Mouse (Mus musculus): ENCODE measurements around the gene Cela1. TPM values are rescaled to one million over a fixed set of nuclear protein-coding genes. Genes with fewer than 3 reads are reported as not detected.

Cela1 gene
- polyA plus RNA-seq, 1 experiment: 0.08 TPM

GRCm38 (mm10) chr15:100660306-100660705, 27.4 kb downstream of the Cela1 start:
- H3K9me3 ChIP-seq (ENCODE audit: control insufficient read depth, low read length): no peaks in the 10 kb centered on the region
- H3K36me3 ChIP-seq (ENCODE audit: control insufficient read depth): peaks cover 2% of the 10 kb centered on the region
- no peaks in the 10 kb centered on the region for H3K27me3 ChIP-seq (ENCODE audit: control insufficient read depth)
- no peak for TF ChIP-seq GATA1 (IDR thresholded peaks at IDR 0.05; ENCODE audit: low read length)
- H3K4me1 ChIP-seq (ENCODE audit: control insufficient read depth): peaks cover 4% of the 10 kb centered on the region; the same call in 1 of the 2 replicates
- H3K4me3 ChIP-seq (replicated peaks): no peak overlapping the region

- Histone ChIP-seq H3K4me1 (ENCODE audit: control insufficient read depth) (peaks cover 9% of the 10 kb centered on the region), H3K4me3 (replicated peaks) (no peak overlapping the region), H3K27me3 (ENCODE audit: control insufficient read depth) (no peaks in the 10 kb centered on the region), H3K9me3 (ENCODE audit: control insufficient read depth, low read length) (no peaks in the 10 kb centered on the region), H3K36me3 (ENCODE audit: control insufficient read depth) (peaks cover 4% of the 10 kb centered on the region)
- no peak for TF ChIP-seq GATA1 (IDR thresholded peaks at IDR 0.05; ENCODE audit: low read length)
- TF ChIP-seq TAL1 (IDR thresholded peaks at IDR 0.05; ENCODE audit: low read length): no peak
These were observed 32.5 kb downstream of the Cela1 start for GRCm38 (mm10) chr15:100655201-100655600.

- Histone ChIP-seq H3K27me3 (ENCODE audit: control insufficient read depth) (no peaks in the 10 kb centered on the region), H3K4me1 (ENCODE audit: control insufficient read depth) (peaks cover 11% of the 10 kb centered on the region), H3K36me3 (ENCODE audit: control insufficient read depth) (peaks cover 4% of the 10 kb centered on the region), H3K9me3 (ENCODE audit: control insufficient read depth, low read length) (no peaks in the 10 kb centered on the region), H3K4me3 (replicated peaks) (no peak overlapping the region)
- TF ChIP-seq TAL1 (IDR thresholded peaks at IDR 0.05; ENCODE audit: low read length) (no peak), GATA1 (IDR thresholded peaks at IDR 0.05; ENCODE audit: low read length) (no peak)
These were observed 33.5 kb downstream of the Cela1 start for GRCm38 (mm10) chr15:100654271-100654670.

GRCm38 (mm10) chr15:100651610-100652009, 36.1 kb downstream of the Cela1 start:
- no peaks in the 10 kb centered on the region for H3K9me3 ChIP-seq (ENCODE audit: control insufficient read depth, low read length)
- H3K27me3 ChIP-seq (ENCODE audit: control insufficient read depth): no peaks in the 10 kb centered on the region
- H3K4me1 ChIP-seq (ENCODE audit: control insufficient read depth): peaks cover 11% of the 10 kb centered on the region
- peaks cover 8% of the 10 kb centered on the region for H3K36me3 ChIP-seq (ENCODE audit: control insufficient read depth)
- TF ChIP-seq TAL1 (IDR thresholded peaks at IDR 0.05; ENCODE audit: low read length): no peak
- TF ChIP-seq GATA1 (IDR thresholded peaks at IDR 0.05; ENCODE audit: low read length): no peak
- H3K4me3 ChIP-seq (replicated peaks): no peak overlapping the region

GRCm38 (mm10) chr15:100650111-100650510, 37.6 kb downstream of the Cela1 start:
- Histone ChIP-seq H3K4me1 (ENCODE audit: control insufficient read depth) (peaks cover 11% of the 10 kb centered on the region), H3K36me3 (ENCODE audit: control insufficient read depth) (peaks cover 8% of the 10 kb centered on the region), H3K4me3 (replicated peaks) (no peak overlapping the region), H3K9me3 (ENCODE audit: control insufficient read depth, low read length) (no peaks in the 10 kb centered on the region), H3K27me3 (ENCODE audit: control insufficient read depth) (no peaks in the 10 kb centered on the region)
- no peak for TF ChIP-seq TAL1 (IDR thresholded peaks at IDR 0.05; ENCODE audit: low read length)
- no peak for TF ChIP-seq GATA1 (IDR thresholded peaks at IDR 0.05; ENCODE audit: low read length)

GRCm38 (mm10) chr15:100646161-100646560, 41.6 kb downstream of the Cela1 start:
- Histone ChIP-seq H3K4me3 (replicated peaks) (no peak overlapping the region), H3K27me3 (ENCODE audit: control insufficient read depth) (no peaks in the 10 kb centered on the region), H3K36me3 (ENCODE audit: control insufficient read depth) (peaks cover 9% of the 10 kb centered on the region), H3K4me1 (ENCODE audit: control insufficient read depth) (0 out of 2 replicates have a peak, but pooled peaks cover 2% of the 10 kb centered on the region), H3K9me3 (ENCODE audit: control insufficient read depth, low read length) (no peaks in the 10 kb centered on the region)
- TF ChIP-seq TAL1 (IDR thresholded peaks at IDR 0.05; ENCODE audit: low read length) (no peak), GATA1 (IDR thresholded peaks at IDR 0.05; ENCODE audit: low read length) (no peak)

GRCm38 (mm10) chr15:100642451-100642850, 45.3 kb downstream of the Cela1 start:
- no peak overlapping the region for H3K4me3 ChIP-seq (replicated peaks)
- H3K4me1 ChIP-seq (ENCODE audit: control insufficient read depth): no peaks in the 10 kb centered on the region
- no peaks in the 10 kb centered on the region for H3K9me3 ChIP-seq (ENCODE audit: control insufficient read depth, low read length)
- TF ChIP-seq TAL1 (IDR thresholded peaks at IDR 0.05; ENCODE audit: low read length) (no peak), GATA1 (IDR thresholded peaks at IDR 0.05; ENCODE audit: low read length) (no peak)
- peaks cover 23% of the 10 kb centered on the region for H3K27me3 ChIP-seq (ENCODE audit: control insufficient read depth)
- H3K36me3 ChIP-seq (ENCODE audit: control insufficient read depth): peaks cover 4% of the 10 kb centered on the region

GRCm38 (mm10) chr15:100641226-100641810, 46.4 kb downstream of the Cela1 start:
- H3K36me3 ChIP-seq (ENCODE audit: control insufficient read depth): peaks cover 4% of the 10 kb centered on the region
- peaks cover 6% of the 10 kb centered on the region for H3K4me1 ChIP-seq (ENCODE audit: control insufficient read depth)
- H3K9me3 ChIP-seq (ENCODE audit: control insufficient read depth, low read length): peaks cover 4% of the 10 kb centered on the region; the same call in 1 of the 2 replicates
- peaks cover 34% of the 10 kb centered on the region for H3K27me3 ChIP-seq (ENCODE audit: control insufficient read depth)
- TF ChIP-seq GATA1 (IDR thresholded peaks at IDR 0.05; ENCODE audit: low read length): no peak
- no peak overlapping the region for H3K4me3 ChIP-seq (replicated peaks)

GRCm38 (mm10) chr15:100639972-100640750, 47.6 kb downstream of the Cela1 start:
- TF ChIP-seq GATA1 (IDR thresholded peaks at IDR 0.05; ENCODE audit: low read length) (no peak), TAL1 (IDR thresholded peaks at IDR 0.05; ENCODE audit: low read length) (no peak)
- H3K4me3 ChIP-seq (replicated peaks): no peak overlapping the region
- H3K4me1 ChIP-seq (ENCODE audit: control insufficient read depth): peaks cover 9% of the 10 kb centered on the region
- H3K36me3 ChIP-seq (ENCODE audit: control insufficient read depth): peaks cover 4% of the 10 kb centered on the region
- H3K9me3 ChIP-seq (ENCODE audit: control insufficient read depth, low read length): peaks cover 6% of the 10 kb centered on the region; the same call in 1 of the 2 replicates
- peaks cover 45% of the 10 kb centered on the region for H3K27me3 ChIP-seq (ENCODE audit: control insufficient read depth)
